Mouse (Mus musculus) hindbrain, embryonic 16.5 days (tissue): ENCODE measurements around the gene Ubxn6. TPM values are rescaled to one million over a fixed set of nuclear protein-coding genes. Genes with fewer than 3 reads are reported as not detected.

Source experiments
- ATAC-seq: fragments of 200-750 bp; cut with Nextera tagmentation; 2 replicates; pipeline ENCODE4 v1.8.0; 2017; ENCODE audit warnings: moderate TSS enrichment, moderate library complexity
- H3K27ac ChIP-seq: fragments of 300-500 bp; sonication (generic); 2 replicates; pipeline ENCODE4 v1.5.1; 2014; ENCODE audit warnings: low read depth, mild to moderate bottlenecking, control low read depth, low read length, moderate library complexity
- H3K27me3 ChIP-seq: fragments of 300-500 bp; sonication (generic); replicated peaks from 2 replicates; pipeline ENCODE4 v1.6.1; 2014; ENCODE audit warnings: low read length; ENCODE audit not compliant: control insufficient read depth, insufficient read depth
- H3K36me3 ChIP-seq: fragments of 300-500 bp; sonication (generic); 2 replicates; pipeline ENCODE4 v1.6.1; 2014; ENCODE audit warnings: mild to moderate bottlenecking, low read length, moderate library complexity, mixed read lengths; ENCODE audit not compliant: control insufficient read depth, insufficient read depth
- H3K4me1 ChIP-seq: fragments of 300-500 bp; sonication (generic); 2 replicates; pipeline ENCODE4 v1.6.1; 2014; ENCODE audit warnings: low read depth, low read length; ENCODE audit not compliant: control insufficient read depth, insufficient read depth
- H3K4me2 ChIP-seq: fragments of 300-500 bp; sonication (generic); 2 replicates; pipeline ENCODE4 v1.6.1; 2014; ENCODE audit warnings: mild to moderate bottlenecking, low read length, control low read depth, moderate library complexity
- H3K4me3 ChIP-seq: fragments of 300-500 bp; sonication (generic); 2 replicates; pipeline ENCODE4 v1.5.1; 2014; ENCODE audit warnings: mild to moderate bottlenecking, low read length, control low read depth, moderate library complexity
- H3K9ac ChIP-seq: fragments of 300-500 bp; sonication (generic); 2 replicates; pipeline ENCODE4 v1.6.1; 2014; ENCODE audit warnings: low read depth, mild to moderate bottlenecking, control low read depth, low read length, moderate library complexity
- H3K9me3 ChIP-seq: fragments of 300-500 bp; sonication (generic); 2 replicates; pipeline ENCODE4 v1.6.1; 2014; ENCODE audit warnings: mild to moderate bottlenecking, low read length, moderate library complexity; ENCODE audit not compliant: control insufficient read depth
- WGBS: fragments of 180-500 bp; shearing (Covaris S2); extraction: QIAGEN DNeasy Blood & Tissue Kit; methylation state at CpG from one replicate; pipeline ENCODE4 v1.1.7; 2014; 5-methylcytosine and 5-hydroxymethylcytosine counted together
- polyA plus RNA-seq: library from polyadenylated mRNA; unstranded; fragments of >200 nt; fragmentation: Nextera tagmentation; extraction: Ambion mirVana; gene quantifications from 2 replicates; pipeline ENCODE4 v1.2.1, GENCODE M21; 2015

The Ubxn6 gene
- polyA plus RNA-seq, 1 experiment from 2014 or later: 79.5 TPM

DNA sequence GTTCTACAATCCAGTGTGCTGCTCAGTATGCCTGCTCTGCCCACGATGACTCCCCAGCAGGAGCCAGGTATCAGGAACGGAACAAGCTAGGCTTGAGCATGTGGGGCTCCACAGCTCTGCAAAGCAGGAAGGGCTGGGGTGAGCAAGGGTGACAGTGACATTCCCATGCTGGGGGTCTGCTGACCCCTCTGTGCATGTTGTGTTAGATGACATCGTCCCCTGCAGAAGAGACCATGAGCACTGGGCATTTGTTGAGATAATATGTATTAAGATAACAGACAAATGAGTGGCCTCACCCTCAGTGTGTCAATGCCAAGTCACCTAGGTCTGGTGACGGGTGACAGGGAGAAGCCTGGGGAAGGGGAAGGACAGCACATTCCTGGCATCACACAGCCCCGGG is 49.9 kb downstream of the Ubxn6 start:
- 79% methylated on average over 5 of the region's 5 CpGs for WGBS

DNA sequence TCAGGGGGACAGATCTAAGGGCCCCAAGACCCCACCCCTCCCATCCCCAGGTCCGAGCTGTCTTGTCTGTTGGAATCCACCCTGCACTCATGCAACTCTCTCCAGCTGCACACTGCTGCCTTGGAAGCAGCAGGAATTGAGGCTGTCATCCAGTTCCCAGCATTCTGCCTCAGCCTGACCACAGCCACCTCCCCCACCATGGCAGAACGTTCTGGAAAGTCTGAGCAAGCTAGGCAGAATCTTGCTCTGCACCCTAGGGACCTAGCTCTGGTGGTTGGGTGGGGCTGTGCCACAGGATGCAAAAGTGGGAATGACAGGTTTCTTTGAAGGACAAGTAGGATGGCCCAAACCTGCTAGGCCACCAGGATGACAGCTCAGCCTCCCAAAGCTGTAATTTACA is 50.4 kb downstream of the Ubxn6 start:
- Histone ChIP-seq H3K27ac (no peak overlapping the region), H3K27me3 (no peaks in the 10 kb centered on the region), H3K4me1 (peaks cover 5% of the 10 kb centered on the region; the same call in 1 of the 2 replicates), H3K4me2 (no peak overlapping the region), H3K9me3 (no peaks in the 10 kb centered on the region), H3K36me3 (peaks cover 4% of the 10 kb centered on the region), H3K9ac (no peak overlapping the region), H3K4me3 (no peak overlapping the region)
- WGBS: 70% methylated on average over 2 of the region's 2 CpGs
- ATAC-seq: no peak

More for the DNA sequence above, 49.9 kb downstream of the Ubxn6 start:
- Histone ChIP-seq H3K4me2 (no peak overlapping the region), H3K36me3 (no peaks in the 10 kb centered on the region; the same call in 1 of the 2 replicates), H3K4me1 (peaks cover 5% of the 10 kb centered on the region; the same call in 1 of the 2 replicates), H3K4me3 (no peak overlapping the region), H3K9ac (no peak overlapping the region), H3K9me3 (no peaks in the 10 kb centered on the region), H3K27ac (no peak overlapping the region), H3K27me3 (no peaks in the 10 kb centered on the region)
- ATAC-seq: no peak

DNA sequence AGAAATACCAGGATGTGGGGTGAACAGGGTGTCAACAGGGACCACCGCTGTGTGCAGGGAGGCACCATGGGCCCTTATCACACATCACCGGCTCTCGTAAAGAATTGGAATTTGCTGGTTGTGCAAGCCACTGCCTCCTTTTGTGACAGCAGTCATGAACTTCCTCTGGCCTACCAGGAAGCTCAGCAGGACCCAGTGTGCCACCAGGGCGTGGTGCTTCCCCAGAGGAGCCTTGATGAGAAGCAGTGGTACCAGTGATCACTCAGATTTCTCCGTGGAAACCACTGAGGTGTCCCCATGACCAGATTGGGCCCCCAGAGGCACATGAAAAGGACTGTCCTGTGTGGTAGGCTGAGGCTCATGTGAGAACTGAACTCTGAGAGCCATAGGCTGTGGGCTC is 51.4 kb downstream of the Ubxn6 start:
- no peak overlapping the region for H3K9ac ChIP-seq
- H3K27ac ChIP-seq: no peak overlapping the region

DNA sequence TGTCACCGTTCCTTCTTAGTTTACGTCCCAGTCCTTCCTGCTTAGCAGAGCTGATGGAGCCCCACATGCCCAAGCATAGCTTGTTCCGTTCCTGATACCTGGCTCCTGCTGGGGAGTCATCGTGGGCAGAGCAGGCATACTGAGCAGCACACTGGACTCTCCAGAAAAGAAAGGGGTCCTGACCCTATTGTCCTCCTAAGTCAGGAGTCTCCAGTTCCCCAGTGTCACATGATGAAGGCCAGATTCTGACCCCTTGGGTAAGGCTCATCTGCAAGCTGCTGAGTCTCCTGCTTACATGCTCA is 51.9 kb downstream of the Ubxn6 start:
- Histone ChIP-seq H3K9me3 (no peaks in the 10 kb centered on the region), H3K4me2 (no peak overlapping the region), H3K9ac (no peak overlapping the region), H3K27me3 (no peaks in the 10 kb centered on the region), H3K27ac (no peak overlapping the region), H3K4me1 (peaks cover 5% of the 10 kb centered on the region; the same call in 1 of the 2 replicates), H3K36me3 (peaks cover 18% of the 10 kb centered on the region), H3K4me3 (no peak overlapping the region)
- WGBS: 72% methylated on average over 4 of the region's 4 CpGs
- ATAC-seq: no peak

More for the DNA sequence above, 51.4 kb downstream of the Ubxn6 start:
- ATAC-seq: no peak
- Histone ChIP-seq H3K27me3 (no peaks in the 10 kb centered on the region), H3K36me3 (peaks cover 14% of the 10 kb centered on the region), H3K4me2 (no peak overlapping the region), H3K4me1 (peaks cover 5% of the 10 kb centered on the region; the same call in 1 of the 2 replicates), H3K4me3 (no peak overlapping the region), H3K9me3 (no peaks in the 10 kb centered on the region)
- WGBS: 78% methylated on average over 5 of the region's 5 CpGs

DNA sequence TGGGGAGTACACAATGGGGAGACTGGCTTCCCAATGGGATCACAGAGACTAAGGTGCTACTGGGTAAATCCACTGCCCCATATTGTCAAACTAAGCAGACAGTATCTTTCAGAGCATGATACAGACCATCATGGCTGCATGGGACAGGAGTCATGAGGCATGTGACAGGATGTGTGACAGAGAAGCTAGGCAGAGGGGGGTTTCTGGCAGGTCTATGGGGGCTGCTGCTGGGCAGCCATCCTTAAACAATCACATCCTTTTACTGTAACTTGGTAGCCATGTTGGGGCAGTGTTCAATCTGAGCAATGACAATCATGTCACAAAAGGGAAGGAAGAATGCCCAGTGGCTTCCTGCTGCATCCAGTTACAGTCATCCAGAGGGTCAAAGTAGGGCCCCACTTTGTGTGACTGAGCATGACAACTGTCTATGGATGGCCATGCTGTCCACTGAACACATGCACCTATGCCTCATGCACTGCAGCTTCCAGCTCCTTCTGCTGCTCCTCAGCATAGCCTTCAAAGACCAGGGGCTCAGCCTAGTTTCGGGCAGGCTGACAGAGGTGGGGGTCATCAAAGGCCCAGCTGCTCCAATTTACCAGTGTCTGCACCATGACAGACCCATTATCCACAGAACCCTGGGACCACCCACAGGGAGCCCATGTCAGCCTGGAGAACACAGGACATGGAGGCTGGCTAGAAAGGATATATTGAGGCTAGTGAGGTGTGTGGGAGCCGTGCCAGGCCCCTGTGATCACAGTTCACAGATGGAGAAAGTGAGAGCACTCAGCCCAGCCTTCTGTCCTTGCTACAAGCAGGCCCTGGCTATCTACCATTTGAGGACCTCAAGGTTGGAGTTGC is 52.5 kb downstream of the Ubxn6 start:
- H3K4me1 ChIP-seq: peaks cover 5% of the 10 kb centered on the region; the same call in 1 of the 2 replicates
- H3K9me3 ChIP-seq: no peaks in the 10 kb centered on the region
- no peak for ATAC-seq
- H3K9ac ChIP-seq: no peak overlapping the region
- H3K36me3 ChIP-seq: peaks cover 24% of the 10 kb centered on the region
- H3K4me2 ChIP-seq: no peak overlapping the region
- H3K4me3 ChIP-seq: no peak overlapping the region
- H3K27ac ChIP-seq: 0 out of 2 replicates have a peak overlapping the region, but pooled peaks have one; percentile 20
- no peaks in the 10 kb centered on the region for H3K27me3 ChIP-seq
- 68% methylated on average over 2 of the region's 2 CpGs for WGBS

DNA sequence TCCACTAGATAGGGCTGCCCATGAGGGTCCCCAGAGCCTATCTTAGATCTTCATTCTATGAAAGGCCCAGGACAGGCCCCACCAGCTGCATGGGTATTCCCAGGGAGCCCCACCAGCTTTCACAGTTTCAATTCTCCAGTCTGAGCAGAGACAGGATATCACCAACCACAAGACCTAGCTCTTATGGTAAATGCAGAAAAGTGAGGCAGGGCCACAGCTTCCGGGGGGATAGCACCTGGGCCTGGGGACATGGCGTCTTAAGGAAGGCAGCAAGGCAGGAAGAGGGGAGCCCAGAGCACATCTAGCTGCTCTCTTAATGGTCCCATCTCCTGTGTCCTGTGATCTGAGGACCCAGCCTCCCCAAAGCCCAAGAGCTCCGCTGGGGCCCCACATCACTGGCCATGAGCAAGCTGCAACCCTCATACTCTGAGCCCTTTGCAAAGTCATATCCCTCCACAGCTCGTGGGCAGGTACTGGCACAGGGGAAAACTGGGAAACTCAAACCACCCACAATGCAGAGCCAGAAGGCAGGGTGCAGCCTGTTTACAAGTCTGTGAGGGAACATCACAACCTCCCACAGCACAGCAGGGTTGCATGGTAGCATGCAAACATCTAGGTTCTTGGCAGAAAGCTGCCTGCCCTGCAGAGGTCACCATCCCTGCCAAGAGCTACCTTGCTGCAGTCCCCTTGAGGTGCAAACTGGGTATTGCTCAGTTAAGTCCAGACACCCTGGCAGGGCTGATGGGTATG is 53.5 kb downstream of the Ubxn6 start:
- H3K4me3 ChIP-seq: no peak overlapping the region
- peaks cover 5% of the 10 kb centered on the region; the same call in 1 of the 2 replicates for H3K4me1 ChIP-seq
- H3K9me3 ChIP-seq: no peaks in the 10 kb centered on the region
- peaks cover 34% of the 10 kb centered on the region for H3K36me3 ChIP-seq
- peak overlapping the region; percentile 27; the same call in 1 of the 2 replicates for H3K9ac ChIP-seq
- peak overlapping the region; percentile 63 for H3K27ac ChIP-seq
- H3K4me2 ChIP-seq: no peak overlapping the region
- ATAC-seq: no peak
- H3K27me3 ChIP-seq: no peaks in the 10 kb centered on the region
- WGBS: 82% methylated on average over 4 of the region's 4 CpGs

DNA sequence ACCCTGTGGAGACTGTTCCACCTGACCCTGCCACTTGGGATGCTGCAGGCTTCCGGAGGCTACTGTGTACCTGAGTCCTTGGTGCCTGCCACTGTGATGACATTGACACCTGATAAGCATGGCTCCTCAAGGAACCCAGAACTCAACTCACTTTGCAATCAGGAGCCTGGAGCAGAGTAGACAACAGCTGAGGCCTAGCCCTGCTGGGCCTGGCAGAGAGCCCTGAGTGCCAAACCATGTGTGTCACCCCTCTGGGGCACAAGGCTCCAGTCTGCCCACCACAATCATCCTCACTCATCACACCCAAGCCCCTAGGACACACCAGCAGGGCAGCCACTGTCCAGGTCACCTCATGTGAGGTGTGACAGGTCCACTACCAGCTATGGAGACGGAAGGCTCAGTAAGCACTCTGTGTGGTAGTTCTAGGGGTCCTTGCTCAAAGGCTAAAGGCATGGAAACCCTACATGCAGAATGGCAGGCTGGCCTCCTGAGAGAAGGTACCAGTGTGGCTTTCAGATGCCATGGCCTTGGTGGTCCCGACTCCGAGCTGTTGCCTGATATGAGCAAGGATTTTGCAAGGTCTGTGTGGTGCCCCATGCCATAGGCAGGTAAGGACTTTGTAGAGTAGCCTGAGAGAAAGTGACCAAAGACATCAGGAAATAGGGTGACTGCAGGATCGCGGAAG is 54.3 kb downstream of the Ubxn6 start:
- no peak overlapping the region for H3K9ac ChIP-seq
- no peak overlapping the region for H3K4me3 ChIP-seq
- ATAC-seq: no peak
- H3K36me3 ChIP-seq: peaks cover 42% of the 10 kb centered on the region
- H3K4me2 ChIP-seq: no peak overlapping the region
- peak overlapping the region; percentile 63 for H3K27ac ChIP-seq
- WGBS: 96% methylated on average over 6 of the region's 6 CpGs
- no peaks in the 10 kb centered on the region for H3K27me3 ChIP-seq
- H3K9me3 ChIP-seq: no peaks in the 10 kb centered on the region
- H3K4me1 ChIP-seq: peaks cover 5% of the 10 kb centered on the region; the same call in 1 of the 2 replicates

DNA sequence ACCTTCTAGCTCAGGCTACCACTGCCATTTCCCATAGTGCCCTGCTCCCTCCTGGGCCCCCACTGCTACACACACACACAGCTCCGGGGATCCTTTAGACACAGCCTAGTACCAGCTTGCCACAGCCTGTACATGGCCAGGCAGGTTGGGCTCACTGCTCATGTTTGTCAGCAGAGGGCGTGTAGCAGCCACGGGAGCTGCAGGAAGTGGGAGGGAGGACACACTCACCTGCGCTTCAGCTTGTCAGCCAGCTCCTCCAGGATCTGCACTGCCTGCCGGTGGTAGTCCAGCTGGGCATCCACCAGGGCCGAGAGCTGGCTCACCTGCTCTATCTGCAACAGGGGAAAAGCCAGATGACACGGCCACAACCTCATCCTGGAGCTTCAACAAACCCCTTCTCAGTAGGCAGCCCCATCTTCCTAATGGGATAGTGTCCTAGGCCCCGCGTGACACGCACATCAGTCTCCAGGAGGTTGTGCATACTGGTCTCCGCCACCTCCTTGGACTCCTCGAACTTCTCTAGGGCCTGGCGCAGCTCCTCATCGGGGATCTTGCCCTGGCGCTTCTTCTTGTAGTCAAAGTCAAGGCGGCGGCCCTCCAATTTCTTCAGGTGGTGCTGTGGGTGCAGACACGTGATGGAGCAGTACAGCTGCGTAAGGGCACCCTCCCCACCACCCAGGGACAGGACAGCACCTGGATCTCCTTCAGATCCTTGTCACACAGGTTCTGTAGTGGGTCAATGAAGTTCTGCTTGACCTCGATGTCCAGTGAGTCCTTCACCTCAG is 56.3 kb downstream of the Ubxn6 start:
- peaks cover 5% of the 10 kb centered on the region; the same call in 1 of the 2 replicates for H3K4me1 ChIP-seq

More for the DNA sequence above, 56.3 kb downstream of the Ubxn6 start:
- no peak overlapping the region for H3K4me2 ChIP-seq
- no peaks in the 10 kb centered on the region for H3K27me3 ChIP-seq
- no peaks in the 10 kb centered on the region for H3K9me3 ChIP-seq
- H3K4me3 ChIP-seq: no peak overlapping the region
- ATAC-seq: peak; percentile 35
- H3K36me3 ChIP-seq: peaks cover 52% of the 10 kb centered on the region
- WGBS: 75% methylated on average over 19 of the region's 20 CpGs
- peak overlapping the region; percentile 54; the same call in 1 of the 2 replicates for H3K27ac ChIP-seq
- no peak overlapping the region for H3K9ac ChIP-seq
